Mouse (Mus musculus) C2C12 (cell line): ENCODE data around the gene Crtc2. TPM values are rescaled to one million over a fixed set of nuclear protein-coding genes. Genes with fewer than 3 reads are reported as not detected.
"Not testable (repeated sequence)": the region's sequence is repeated elsewhere in the genome, so short reads cannot be mapped to it uniquely, and the experiment has no call there.

Source experiments
- H3K27me3 ChIP-seq: one replicate; pipeline ENCODE4 v1.6.1; 2011; ENCODE audit not compliant: control insufficient read depth, insufficient read depth, insufficient read length
- H3K36me3 ChIP-seq: one replicate; pipeline ENCODE4 v1.6.1; 2011; ENCODE audit not compliant: control insufficient read depth, insufficient read depth
- H3K4me3 ChIP-seq: one replicate; pipeline ENCODE4 v1.5.1; 2011; ENCODE audit warnings: mild to moderate bottlenecking, control low read depth; ENCODE audit not compliant: poor library complexity, insufficient read depth, severe bottlenecking
- H3K79me2 ChIP-seq: one replicate; pipeline ENCODE4 v1.6.1; 2011; ENCODE audit not compliant: control insufficient read depth, insufficient read depth
- H3K79me3 ChIP-seq: one replicate; pipeline ENCODE4 v1.6.1; 2011; ENCODE audit warnings: low read depth, control low read depth
- H3ac ChIP-seq: one replicate; pipeline ENCODE3; 2011; ENCODE audit warnings: low read depth; ENCODE audit not compliant: control insufficient read depth, insufficient read length
- CEBPB ChIP-seq: IDR thresholded peaks from one replicate; pipeline ENCODE4 v1.6.1; 2011; ENCODE audit warnings: low read depth, mild to moderate bottlenecking, control low read depth, moderate library complexity
- CTCF ChIP-seq: IDR thresholded peaks from one replicate; pipeline ENCODE4 v1.5.1; 2011; ENCODE audit not compliant: control insufficient read depth, insufficient read depth, insufficient read length
- FOSL1 ChIP-seq: IDR thresholded peaks from one replicate; pipeline ENCODE4 v1.8.0; 2011; ENCODE audit warnings: mild to moderate bottlenecking, low read length; ENCODE audit not compliant: poor library complexity, insufficient read depth, severe bottlenecking
- MAX ChIP-seq: IDR thresholded peaks from one replicate; pipeline ENCODE4 v1.6.1; 2011; ENCODE audit warnings: mild to moderate bottlenecking, control low read depth
- MYOD1 ChIP-seq: IDR thresholded peaks from one replicate; pipeline ENCODE4 v1.6.1; 2011; ENCODE audit warnings: low read depth; ENCODE audit not compliant: control insufficient read depth, insufficient read length
- MYOG ChIP-seq: IDR thresholded peaks from one replicate; pipeline ENCODE4 v1.6.1; 2011; ENCODE audit not compliant: control insufficient read depth, insufficient read length; ENCODE audit errors: extremely low read depth
- USF1 ChIP-seq: IDR thresholded peaks from one replicate; pipeline ENCODE4 v1.6.1; 2011; ENCODE audit warnings: low read depth, mild to moderate bottlenecking, control low read depth, moderate library complexity
- polyA plus RNA-seq: library from polyadenylated mRNA; unstranded; fragments of >200 nt; fragmentation: generic; extraction: Trizol; gene quantifications from one replicate; pipeline ENCODE4 v1.2.1, GENCODE M21; 2012; ENCODE audit warnings: missing spikeins

The Crtc2 gene
- polyA plus RNA-seq, 1 experiment, result 25.7 TPM

GRCm38 (mm10) chr3:90277793-90278192 is 23.8 kb downstream of the Crtc2 start:
- no peaks in the 10 kb centered on the region for H3K36me3 ChIP-seq
- H3K4me3 ChIP-seq, result no peak overlapping the region
- H3K79me2 ChIP-seq, result no peaks in the 10 kb centered on the region
- H3K79me3 ChIP-seq, result no peaks in the 10 kb centered on the region
- TF ChIP-seq MYOG (no peak), MYOD1 (no peak), CEBPB (no peak), CTCF (no peak), FOSL1 (no peak), USF1 (no peak), MAX (no peak)
- no peak overlapping the region for H3ac ChIP-seq
- no peaks in the 10 kb centered on the region for H3K27me3 ChIP-seq

- H3K27me3 ChIP-seq, result no peaks in the 10 kb centered on the region
- H3K36me3 ChIP-seq, result no peaks in the 10 kb centered on the region
- no peak overlapping the region for H3ac ChIP-seq
- no peak overlapping the region for H3K4me3 ChIP-seq
- no peaks in the 10 kb centered on the region for H3K79me3 ChIP-seq
- H3K79me2 ChIP-seq, result no peaks in the 10 kb centered on the region
- no peak for TF ChIP-seq MYOD1
- TF ChIP-seq MYOG, result no peak
- no peak for TF ChIP-seq CEBPB
- no peak for TF ChIP-seq CTCF
- no peak for TF ChIP-seq USF1
- TF ChIP-seq MAX, result no peak
- no peak for TF ChIP-seq FOSL1
Measured at GRCm38 (mm10) chr3:90278211-90278610, 24.2 kb downstream of the Crtc2 start.

- Histone ChIP-seq H3K27me3 (no peaks in the 10 kb centered on the region), H3K79me3 (no peaks in the 10 kb centered on the region), H3K79me2 (no peaks in the 10 kb centered on the region), H3K36me3 (no peaks in the 10 kb centered on the region), H3ac (no peak overlapping the region), H3K4me3 (no peak overlapping the region)
- TF ChIP-seq USF1 (no peak), FOSL1 (no peak), MYOD1 (no peak), MAX (no peak), CTCF (no peak), CEBPB (no peak), MYOG (no peak)
Measured at GRCm38 (mm10) chr3:90279216-90279615, 25.3 kb downstream of the Crtc2 start.

- H3K79me3 ChIP-seq, result no peaks in the 10 kb centered on the region
- TF ChIP-seq CTCF (no peak), MYOD1 (no peak), MYOG (no peak), USF1 (no peak), MAX (no peak), CEBPB (no peak), FOSL1 (no peak)
- no peaks in the 10 kb centered on the region for H3K27me3 ChIP-seq
- H3K79me2 ChIP-seq, result no peaks in the 10 kb centered on the region
- H3ac ChIP-seq, result no peak overlapping the region
- no peaks in the 10 kb centered on the region for H3K36me3 ChIP-seq
- H3K4me3 ChIP-seq, result no peak overlapping the region
Measured at GRCm38 (mm10) chr3:90279743-90280142, 25.8 kb downstream of the Crtc2 start.

- no peaks in the 10 kb centered on the region for H3K79me2 ChIP-seq
- H3K4me3 ChIP-seq, result no peak overlapping the region
- no peak overlapping the region for H3ac ChIP-seq
- no peaks in the 10 kb centered on the region for H3K27me3 ChIP-seq
- no peaks in the 10 kb centered on the region for H3K36me3 ChIP-seq
- H3K79me3 ChIP-seq, result no peaks in the 10 kb centered on the region
- TF ChIP-seq MYOG (no peak), MAX (no peak), MYOD1 (no peak), CEBPB (no peak), FOSL1 (no peak), USF1 (no peak), CTCF (no peak)
Measured at GRCm38 (mm10) chr3:90280708-90281107, 26.7 kb downstream of the Crtc2 start.

- no peaks in the 10 kb centered on the region for H3K36me3 ChIP-seq
- no peak for TF ChIP-seq CEBPB
- no peak for TF ChIP-seq USF1
- TF ChIP-seq MAX, result no peak
- H3ac ChIP-seq, result no peak overlapping the region
- no peaks in the 10 kb centered on the region for H3K27me3 ChIP-seq
- H3K4me3 ChIP-seq, result no peak overlapping the region
- no peaks in the 10 kb centered on the region for H3K79me2 ChIP-seq
- H3K79me3 ChIP-seq, result no peaks in the 10 kb centered on the region
Measured at GRCm38 (mm10) chr3:90284150-90284549, 30.2 kb downstream of the Crtc2 start.

- H3ac ChIP-seq, H3K79me3 ChIP-seq, H3K27me3 ChIP-seq, H3K36me3 ChIP-seq, H3K4me3 ChIP-seq: not testable (repeated sequence)
- peaks cover 13% of the 10 kb centered on the region for H3K79me2 ChIP-seq
Measured at GRCm38 (mm10) chr3:90289403-90289802, 35.4 kb downstream of the Crtc2 start.
